Mouse (Mus musculus) thymus, adult 2 months (tissue): ENCODE results near the gene Zfp593. TPM values are rescaled to one million over a fixed set of nuclear protein-coding genes. Genes with fewer than 3 reads are reported as not detected.

Source experiments
- DNase-seq: peaks from one replicate; pipeline ENCODE4 v3.0.0; 2021
- H3K27ac ChIP-seq: fragments of 200-500 bp; 2 replicates; pipeline ENCODE4 v1.5.1; 2012; ENCODE audit warnings: low read length, control low read depth; ENCODE audit not compliant: control insufficient read depth, insufficient read depth
- H3K27me3 ChIP-seq: fragments of 200-500 bp; 2 replicates; pipeline ENCODE4 v1.6.1; 2012; ENCODE audit warnings: mild to moderate bottlenecking, low read length, moderate library complexity, mixed read lengths; ENCODE audit not compliant: control insufficient read depth, insufficient read depth
- H3K36me3 ChIP-seq: fragments of 200-500 bp; 2 replicates; pipeline ENCODE4 v1.6.1; 2012; ENCODE audit warnings: mild to moderate bottlenecking, low read length, moderate library complexity; ENCODE audit not compliant: control insufficient read depth, insufficient read depth
- H3K4me1 ChIP-seq: fragments of 200-500 bp; replicated peaks from 2 replicates; pipeline ENCODE4 v1.6.1; 2012; ENCODE audit warnings: low read length; ENCODE audit not compliant: control insufficient read depth, insufficient read depth
- H3K4me3 ChIP-seq: fragments of 200-500 bp; 2 replicates; pipeline ENCODE4 v1.5.1; 2012; ENCODE audit warnings: mild to moderate bottlenecking, low read length, control low read depth, moderate library complexity; ENCODE audit not compliant: control insufficient read depth, insufficient read depth
- CTCF ChIP-seq: fragments of 200-500 bp; IDR thresholded peaks from 2 replicates; pipeline ENCODE4 v1.5.1; 2012; ENCODE audit warnings: mild to moderate bottlenecking, control low read depth, low read length, moderate library complexity, borderline replicate concordance; ENCODE audit not compliant: control insufficient read depth, poor library complexity, insufficient read depth; ENCODE audit errors: extremely low read depth
- POLR2A ChIP-seq: fragments of 200-500 bp; IDR thresholded peaks from 2 replicates; pipeline ENCODE4 v1.6.1; 2012; ENCODE audit warnings: mild to moderate bottlenecking, low read length, control low read depth, moderate library complexity; ENCODE audit not compliant: control insufficient read depth, poor library complexity, insufficient read depth; ENCODE audit errors: extremely low read depth
- WGBS: fragments of 180-500 bp; shearing (Covaris S2); methylation state at CpG from one replicate; pipeline ENCODE4 v1.1.7; 2018; 5-methylcytosine and 5-hydroxymethylcytosine counted together
- polyA plus RNA-seq: library from polyadenylated mRNA; depleted of rRNA; stranded (reverse); fragments of >200 nt; gene quantifications from 2 replicates; pipeline ENCODE4 v1.2.3, GENCODE M21; 2012

Zfp593 gene
- polyA plus RNA-seq, 1 experiment = 14.8 TPM

GRCm38 (mm10) chr4:134287168-134287564 is 41.8 kb upstream of the Zfp593 start:
- H3K36me3 ChIP-seq = peaks cover 8% of the 10 kb centered on the region; the same call in 1 of the 2 replicates
- TF ChIP-seq CTCF (peak; percentile 71; the same call in 1 of the 2 replicates), POLR2A (peak; percentile 99)
- H3K4me1 ChIP-seq = peaks cover 7% of the 10 kb centered on the region
- no peaks in the 10 kb centered on the region for H3K27me3 ChIP-seq
- H3K4me3 ChIP-seq = peak overlapping the region; percentile 75
- peak overlapping the region; percentile 67 for H3K27ac ChIP-seq
- peak; percentile 97 for DNase-seq
- under 1% methylated on average over 59 of the region's 59 CpGs for WGBS

DNA sequence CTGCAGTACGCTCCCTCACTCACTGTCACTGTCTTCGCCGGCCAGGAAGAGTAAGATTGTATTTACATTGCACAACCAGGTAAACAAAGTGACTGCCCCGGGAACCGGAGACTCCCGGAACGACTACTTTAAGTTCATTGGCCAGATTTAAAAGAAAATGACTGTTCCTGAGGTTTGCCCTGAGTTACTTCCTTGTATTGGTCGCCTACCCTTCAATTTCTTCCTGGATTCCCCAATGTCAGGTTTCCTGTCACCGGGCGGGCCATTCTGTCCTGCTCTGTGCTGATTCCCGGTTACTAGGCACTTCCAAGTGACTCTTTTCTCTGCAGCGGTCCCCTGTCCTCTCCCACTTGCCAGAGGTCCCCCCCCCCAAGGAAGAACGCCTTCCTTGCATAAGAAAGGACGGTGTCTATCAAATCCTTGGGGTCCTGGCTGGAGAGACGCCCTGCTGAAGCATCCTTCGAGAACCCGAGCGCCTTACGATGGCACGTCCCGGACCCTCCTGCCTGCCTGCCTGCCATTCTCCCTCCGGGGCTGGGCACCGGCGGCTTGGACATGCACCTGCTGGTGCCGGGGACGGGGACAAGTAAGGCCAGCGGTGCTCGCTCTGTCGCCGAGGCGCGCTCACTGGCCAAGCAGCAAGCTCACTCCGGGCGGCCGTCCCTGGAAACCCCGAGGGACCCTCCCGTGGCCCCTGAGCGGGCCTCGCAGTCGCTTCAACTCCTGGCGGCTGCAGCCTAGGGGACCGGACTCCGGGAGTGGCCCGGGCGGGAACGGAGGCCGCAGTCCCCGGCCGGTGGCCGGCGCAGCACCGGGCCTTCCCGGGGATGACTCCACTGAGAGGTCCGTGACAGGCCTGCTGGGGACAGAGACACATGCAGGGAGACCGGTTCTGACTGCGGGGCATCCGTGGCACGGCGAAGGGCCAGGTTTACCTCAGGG is 41.1 kb upstream of the Zfp593 start:
- DNase-seq = no peak
- H3K36me3 ChIP-seq = peaks cover 13% of the 10 kb centered on the region; the same call in 1 of the 2 replicates
- H3K4me3 ChIP-seq = peak overlapping the region; percentile 75
- TF ChIP-seq CTCF (no peak), POLR2A (no peak)
- peaks cover 7% of the 10 kb centered on the region for H3K4me1 ChIP-seq
- no peak overlapping the region for H3K27ac ChIP-seq
- WGBS = 1% methylated on average over 58 of the region's 59 CpGs
- H3K27me3 ChIP-seq = no peaks in the 10 kb centered on the region

DNA sequence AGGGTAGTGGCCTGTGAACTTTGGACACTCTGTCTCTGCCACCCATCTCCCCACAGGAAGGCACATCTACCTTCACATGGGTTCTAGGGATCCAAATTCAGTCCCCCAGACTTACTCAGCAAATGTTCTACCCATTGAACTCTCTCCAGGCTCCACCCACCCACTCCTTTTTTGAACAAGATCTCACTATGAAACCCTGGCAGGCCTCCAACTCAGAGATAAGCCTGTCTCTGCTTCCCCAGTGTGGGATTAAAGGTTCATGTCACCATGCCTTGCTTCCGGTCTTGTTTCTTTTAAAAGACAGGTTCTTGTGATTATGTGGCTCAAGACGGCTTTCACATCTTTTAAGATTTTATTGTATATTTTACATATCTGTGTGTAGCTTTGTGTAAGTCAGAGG is 39.5 kb upstream of the Zfp593 start:
- Histone ChIP-seq H3K4me3 (no peak overlapping the region), H3K27ac (no peak overlapping the region), H3K36me3 (peaks cover 28% of the 10 kb centered on the region; the same call in 1 of the 2 replicates), H3K27me3 (no peaks in the 10 kb centered on the region), H3K4me1 (peaks cover 7% of the 10 kb centered on the region)
- no peak for DNase-seq
- 97% methylated on average over 2 of the region's 2 CpGs for WGBS
- no peak for TF ChIP-seq POLR2A
- no peak for TF ChIP-seq CTCF

- 1% methylated on average over 14 of the region's 14 CpGs for WGBS
- H3K4me1 ChIP-seq = peaks cover 10% of the 10 kb centered on the region
- H3K27ac ChIP-seq = peak overlapping the region; percentile 99
- 0 out of 2 replicates have a peak, but pooled peaks have one; percentile 37 for TF ChIP-seq POLR2A
- no peak for TF ChIP-seq CTCF
- DNase-seq = peak; percentile 72
- peaks cover 18% of the 10 kb centered on the region for H3K36me3 ChIP-seq
- H3K27me3 ChIP-seq = no peaks in the 10 kb centered on the region
- peak overlapping the region; percentile 14; the same call in 1 of the 2 replicates for H3K4me3 ChIP-seq
These were observed 28.3 kb upstream of the Zfp593 start for GRCm38 (mm10) chr4:134273417-134274345.

DNA sequence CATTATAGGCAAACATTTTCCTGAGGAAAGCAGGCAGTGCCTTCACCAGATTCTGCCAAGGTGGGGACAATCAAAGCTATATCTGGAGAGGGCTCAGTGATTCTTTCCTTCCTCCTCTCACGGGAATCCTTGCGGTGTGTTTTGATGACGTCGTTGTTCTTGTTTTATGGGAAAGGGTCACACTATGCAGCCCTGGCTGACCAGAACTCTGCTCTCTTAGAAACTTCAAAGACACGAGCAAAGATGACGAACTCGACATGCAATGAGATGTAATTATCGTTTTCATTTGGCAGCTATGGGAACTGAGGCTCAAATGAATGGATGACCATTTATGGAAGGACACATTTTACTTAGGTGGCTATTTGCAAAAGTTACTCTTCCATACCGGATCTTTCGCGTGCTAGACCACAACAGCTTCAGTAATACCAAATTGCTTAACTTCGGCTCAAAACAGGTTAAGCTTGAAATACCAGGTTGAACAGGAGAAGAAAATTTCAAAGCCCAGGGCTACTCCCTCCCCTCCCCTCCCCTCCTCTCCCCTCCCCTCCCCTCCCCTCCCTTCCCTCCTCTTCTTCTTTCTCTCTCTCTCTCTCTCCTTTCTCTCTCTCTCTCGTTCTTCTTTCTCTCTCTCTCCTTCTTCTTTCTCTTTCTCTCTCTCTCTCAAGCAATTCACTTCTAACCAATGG is 27.5 kb upstream of the Zfp593 start:
- WGBS = 6% methylated on average over 13 of the region's 13 CpGs
- H3K27ac ChIP-seq = peak overlapping the region; percentile 99
- no peak for TF ChIP-seq CTCF
- no peak for TF ChIP-seq POLR2A
- DNase-seq = no peak
- peaks cover 11% of the 10 kb centered on the region; the same call in 1 of the 2 replicates for H3K36me3 ChIP-seq
- no peaks in the 10 kb centered on the region for H3K27me3 ChIP-seq
- peaks cover 10% of the 10 kb centered on the region for H3K4me1 ChIP-seq
- no peak overlapping the region for H3K4me3 ChIP-seq
